Mouse (Mus musculus): ENCODE measurements around the gene Gm45713.
A peak's percentile ranks its signal among the peaks of the same experiment; 100 is the strongest.
"Not testable (repeated sequence)": the region's sequence is repeated elsewhere in the genome, so short reads cannot be mapped to it uniquely, and the experiment has no call there.

The Gm45713 gene

GRCm38 (mm10) chr7:45135993-45136567 lies at the start of gene Gm45713, which contains the start of gene Flt3l:
TSS of gene Gm45713 (minus strand) at chr7:45136231.
TSS of gene Flt3l (minus strand) at chr7:45136432.
- peak; percentile 94 for DNase-seq (ENCODE audit: low read depth, low spot score)

- no peak for DNase-seq (ENCODE audit: low read depth, low spot score)
Observed at GRCm38 (mm10) chr7:45183672-45184071, 47.6 kb upstream of the Gm45713 start.

- DNase-seq (ENCODE audit: low read depth, low spot score): peak; percentile 36
Observed at GRCm38 (mm10) chr7:45182606-45183005, 46.6 kb upstream of the Gm45713 start.

GRCm38 (mm10) chr7:45182199-45182601 lies 46.2 kb upstream of the Gm45713 start:
- peak; percentile 89 for DNase-seq (ENCODE audit: low read depth, low spot score)

DNA sequence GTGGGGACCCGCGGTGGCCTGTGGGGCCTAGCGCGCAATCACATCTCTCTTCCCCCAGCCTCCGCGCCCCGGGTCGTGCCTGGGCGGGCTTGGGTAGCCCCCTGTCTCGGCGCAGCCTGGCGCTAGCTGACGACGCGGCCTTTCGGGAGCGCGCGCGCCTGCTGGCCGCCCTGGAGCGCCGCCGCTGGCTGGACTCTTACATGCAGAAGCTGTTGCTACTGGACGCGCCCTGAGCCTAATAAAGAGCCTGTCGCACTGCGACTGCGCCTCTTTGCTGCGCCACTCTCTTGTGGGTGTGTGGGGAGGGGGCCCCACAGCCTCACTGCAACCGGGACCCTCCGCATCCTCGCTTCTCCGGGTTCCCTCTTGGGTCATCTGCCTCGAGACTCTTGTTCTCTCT lies 45.5 kb upstream of the Gm45713 start:
- no peak for DNase-seq (ENCODE audit: low read depth, low spot score)

DNA sequence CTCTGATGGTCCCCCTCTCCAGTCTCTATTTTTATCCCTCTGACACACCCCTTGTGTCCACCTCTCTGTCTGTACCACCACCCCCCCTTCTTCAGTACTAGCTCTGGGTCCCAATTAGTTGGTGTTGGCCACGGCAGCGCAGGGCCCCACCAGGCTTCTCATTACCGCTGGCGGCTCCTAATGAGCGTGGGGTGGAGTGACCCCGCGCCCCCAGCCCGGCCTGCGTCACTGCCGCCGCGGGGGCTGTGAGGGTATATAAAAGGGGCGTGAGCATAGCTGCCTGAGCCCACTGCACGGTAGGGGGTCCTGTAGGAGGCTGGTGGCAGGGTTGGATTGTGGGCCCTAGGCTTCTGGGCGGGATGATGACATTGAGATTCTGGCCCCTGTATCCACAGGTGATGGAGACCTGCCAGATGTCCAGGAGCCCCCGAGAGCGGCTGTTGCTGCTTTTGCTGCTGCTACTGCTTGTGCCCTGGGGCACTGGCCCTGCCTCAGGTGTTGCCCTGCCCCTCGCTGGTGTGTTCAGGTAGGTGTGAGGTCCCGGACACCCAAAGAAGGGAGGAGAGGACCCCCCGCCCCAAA lies 45.0 kb upstream of the Gm45713 start, which contains the start of gene Pth2:
Pth2 (plus strand) TSS at position 100 of the 582 bp plus-strand sequence.
- no peak for DNase-seq (ENCODE audit: low read depth, low spot score)

DNA sequence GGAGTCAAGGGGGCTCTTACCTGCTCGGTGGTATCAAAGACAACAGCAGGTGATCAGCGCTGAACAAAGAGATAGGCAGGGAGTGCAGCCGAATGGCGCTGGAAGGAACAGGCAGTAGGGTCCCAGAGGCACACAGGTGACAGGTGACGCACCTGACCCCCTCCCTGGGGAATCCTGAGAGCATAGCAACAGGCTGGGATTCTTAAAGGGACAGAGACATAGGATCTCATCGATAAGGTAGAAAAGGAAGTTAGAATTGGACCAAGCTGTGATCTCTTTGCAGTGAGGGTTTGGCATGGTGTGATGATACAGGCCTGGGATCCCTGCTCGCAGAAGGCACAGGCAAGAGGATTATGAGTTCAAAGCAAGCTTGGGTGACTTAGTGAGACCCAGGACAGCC lies 43.4 kb upstream of the Gm45713 start, which contains the start of gene Gfy:
Gfy (minus strand) TSS at position 101 of the 400 bp plus-strand sequence.
- DNase-seq (ENCODE audit: low read depth, low spot score): no peak

- DNase-seq (ENCODE audit: low read depth, low spot score): no peak
Observed at GRCm38 (mm10) chr7:45178550-45178949, 42.5 kb upstream of the Gm45713 start.

- DNase-seq (ENCODE audit: low read depth, low spot score): no peak
Observed at GRCm38 (mm10) chr7:45176356-45176755, 40.3 kb upstream of the Gm45713 start.

DNA sequence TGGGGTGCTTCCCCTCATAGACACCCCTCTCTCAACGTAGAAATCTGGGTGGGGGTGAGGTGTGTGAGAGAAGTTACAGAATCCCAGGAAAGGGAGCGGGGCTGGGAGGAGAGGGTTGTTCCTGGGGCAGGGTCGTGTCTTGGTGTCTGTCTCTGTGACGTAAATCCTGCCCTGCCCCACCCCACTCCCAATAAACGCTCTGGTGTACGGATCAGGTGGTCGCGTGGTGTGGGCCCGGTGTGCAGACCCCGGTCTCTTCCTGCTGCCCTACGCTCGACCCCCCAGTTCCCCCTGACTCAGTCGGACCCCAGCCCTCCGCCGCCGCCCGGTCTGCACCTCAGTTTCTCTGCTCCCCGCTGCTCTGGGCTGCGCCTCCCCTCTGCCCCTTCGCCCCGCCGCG lies 39.9 kb upstream of the Gm45713 start:
- DNase-seq (ENCODE audit: low read depth, low spot score): no peak

- no peak for DNase-seq (ENCODE audit: low read depth, low spot score)
Observed at GRCm38 (mm10) chr7:45175398-45175797, 39.4 kb upstream of the Gm45713 start.

GRCm38 (mm10) chr7:45174567-45175280 lies 38.7 kb upstream of the Gm45713 start:
- DNase-seq (ENCODE audit: low read depth, low spot score): no peak

DNA sequence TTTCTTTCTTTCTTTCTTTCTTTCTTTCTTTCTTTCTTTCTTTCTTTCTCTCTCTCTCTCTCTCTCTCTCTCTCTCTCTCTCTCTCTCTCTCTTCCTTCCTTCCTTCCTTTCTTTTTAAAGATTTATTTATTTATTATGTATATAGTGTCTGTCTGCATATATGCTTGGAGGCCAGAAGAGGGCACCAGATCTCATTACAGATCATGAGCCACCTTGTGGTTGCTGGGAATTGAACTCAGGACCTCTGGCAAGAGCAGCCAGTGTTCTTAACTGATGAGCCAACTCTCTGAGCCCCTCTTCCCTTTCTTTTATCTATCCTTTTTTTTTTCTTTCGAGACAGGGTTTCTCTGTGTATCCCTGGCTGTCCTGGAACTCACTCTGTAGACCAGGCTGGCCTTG lies 37.7 kb upstream of the Gm45713 start:
- not testable (repeated sequence) for DNase-seq (ENCODE audit: low read depth, low spot score)

DNA sequence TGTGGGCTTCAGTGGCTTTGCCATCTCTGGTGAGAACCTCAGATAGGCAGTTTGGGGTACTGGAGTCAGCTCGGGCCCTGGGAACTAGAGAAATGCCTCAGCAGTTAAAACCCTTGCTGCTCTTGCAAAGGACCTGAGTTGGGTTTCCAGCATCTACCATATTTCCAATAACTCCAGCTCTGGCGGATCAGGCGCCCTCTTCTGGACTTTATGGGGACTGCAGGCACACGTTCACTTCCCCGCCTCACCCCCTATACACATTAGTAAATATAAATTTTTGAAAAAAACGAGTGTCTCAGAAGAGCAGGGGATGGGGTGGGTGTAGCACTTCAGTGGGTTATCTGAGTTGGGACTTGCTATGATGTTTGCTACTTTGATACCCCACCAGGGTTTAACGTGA lies 36.9 kb upstream of the Gm45713 start:
- no peak for DNase-seq (ENCODE audit: low read depth, low spot score)

GRCm38 (mm10) chr7:45169495-45169894 lies 33.5 kb upstream of the Gm45713 start:
- no peak for DNase-seq (ENCODE audit: low read depth, low spot score)

GRCm38 (mm10) chr7:45168656-45169055 lies 32.6 kb upstream of the Gm45713 start:
- no peak for DNase-seq (ENCODE audit: low read depth, low spot score)

GRCm38 (mm10) chr7:45167761-45168445 lies 31.9 kb upstream of the Gm45713 start:
- DNase-seq (ENCODE audit: low read depth, low spot score): no peak

DNA sequence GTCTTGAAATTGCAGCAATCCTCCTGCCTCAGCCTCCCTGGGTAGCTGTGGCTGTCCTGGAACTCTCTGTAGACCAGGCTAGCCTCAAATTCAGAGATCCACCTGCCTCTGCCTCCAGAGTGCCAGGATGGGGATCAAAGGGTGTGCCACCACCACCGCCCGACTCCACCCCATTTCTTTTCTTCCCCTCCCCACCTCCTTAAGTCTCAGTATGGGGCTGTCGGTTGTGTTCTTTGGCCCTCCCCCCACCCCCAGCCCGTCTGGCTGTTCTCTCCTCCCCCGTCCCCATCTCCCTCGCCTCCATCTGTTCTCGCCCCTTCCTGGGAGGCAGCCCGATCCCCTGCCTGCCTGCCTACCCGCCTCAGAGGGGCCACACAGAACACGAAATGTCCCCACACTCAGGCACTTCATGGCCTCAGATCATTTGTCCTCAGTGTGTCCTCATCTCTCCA lies 30.9 kb upstream of the Gm45713 start:
- no peak for DNase-seq (ENCODE audit: low read depth, low spot score)

- DNase-seq (ENCODE audit: low read depth, low spot score): no peak
Observed at GRCm38 (mm10) chr7:45165701-45166100, 29.7 kb upstream of the Gm45713 start.

DNA sequence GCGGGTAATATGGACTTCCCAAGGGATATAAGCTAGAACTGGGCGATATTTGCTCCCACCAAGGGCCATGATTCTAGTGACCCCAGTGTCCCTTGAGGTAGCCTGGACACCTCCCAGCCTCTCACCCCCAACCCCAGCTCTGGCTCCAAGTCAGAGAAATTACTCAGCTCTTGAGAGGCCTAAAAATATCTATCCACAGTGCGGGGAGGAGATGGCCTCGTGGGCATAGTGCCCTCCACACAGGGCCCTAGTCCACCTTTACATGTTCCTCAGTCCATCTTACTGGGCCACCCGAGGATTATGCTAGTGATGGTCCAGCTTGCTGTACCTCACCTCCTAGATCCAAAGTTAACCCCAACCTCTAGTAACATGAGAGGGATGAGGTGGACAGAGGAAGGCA lies 28.8 kb upstream of the Gm45713 start:
- DNase-seq (ENCODE audit: low read depth, low spot score): no peak

- no peak for DNase-seq (ENCODE audit: low read depth, low spot score)
Observed at GRCm38 (mm10) chr7:45163735-45164490, 27.9 kb upstream of the Gm45713 start, which contains the start of gene Slc17a7. TSS of gene Slc17a7 (plus strand) at chr7:45163949.
